Mouse (Mus musculus) CH12.LX (cell line): ENCODE data around the gene Gm17332. TPM values are rescaled to one million over a fixed set of nuclear protein-coding genes. Genes with fewer than 3 reads are reported as not detected.

Experiments used
- DNase-seq: peaks from one replicate; pipeline ENCODE4 v3.0.0-alpha.2; 2013; ENCODE audit errors: extremely low read depth
- H3K27ac ChIP-seq: 2 replicates; pipeline ENCODE4 v1.5.1; 2012; ENCODE audit warnings: low read depth, mild to moderate bottlenecking, control low read depth, moderate library complexity; ENCODE audit not compliant: insufficient read depth
- H3K27me3 ChIP-seq: replicated peaks from 2 replicates; pipeline ENCODE3; 2012; ENCODE audit warnings: inconsistent platforms
- H3K36me3 ChIP-seq, 2 experiments: replicated peaks in 1 of 2; 2 replicates each; pipeline versions ENCODE3 to v1.6.1; 2012; ENCODE audit warnings: inconsistent platforms in 1 of 2, low read length in 1 of 2, mild to moderate bottlenecking in 1 of 2, mixed read lengths in 1 of 2, moderate library complexity in 1 of 2; ENCODE audit not compliant: control insufficient read depth in 1 of 2, insufficient read depth in 1 of 2
- H3K4me1 ChIP-seq, 2 experiments: 2 replicates each; pipeline ENCODE4 v1.6.1; 2012; ENCODE audit warnings: inconsistent platforms in 1 of 2, moderate library complexity in 1 of 2; ENCODE audit not compliant: insufficient read depth in 2 of 2, control insufficient read depth in 1 of 2
- H3K4me2 ChIP-seq: 2 replicates; pipeline ENCODE4 v1.6.1; 2012; ENCODE audit warnings: low read depth, mild to moderate bottlenecking, control low read depth; ENCODE audit not compliant: poor library complexity, insufficient read depth, severe bottlenecking
- H3K4me3 ChIP-seq, 3 experiments: fragments of 150-350 bp in 1 of 3; sonication (generic) in 1 of 3; replicated peaks in 1 of 3; 2 replicates each; pipeline versions ENCODE3 to v1.5.1; 2011 to 2012; ENCODE audit warnings: low read depth in 2 of 3, low read length in 2 of 3, mild to moderate bottlenecking in 2 of 3, moderate library complexity in 2 of 3, control low read depth in 1 of 3, improper control_type of control experiment in 1 of 3, inconsistent platforms in 1 of 3, mixed read lengths in 1 of 3; ENCODE audit not compliant: poor library complexity in 1 of 3
- H3K79me2 ChIP-seq: replicated peaks from 2 replicates; pipeline ENCODE4 v1.6.1; 2012; ENCODE audit warnings: mild to moderate bottlenecking, moderate library complexity; ENCODE audit not compliant: control insufficient read depth, poor library complexity, insufficient read depth, severe bottlenecking; ENCODE audit errors: extremely low read depth
- H3K9ac ChIP-seq: 2 replicates; pipeline ENCODE4 v1.6.1; 2012; ENCODE audit warnings: low read depth, mild to moderate bottlenecking, control low read depth, moderate library complexity; ENCODE audit not compliant: insufficient read depth
- H3K9me3 ChIP-seq: replicated peaks from 2 replicates; pipeline ENCODE3; 2012; ENCODE audit warnings: low read length, inconsistent platforms, mixed read lengths
- BHLHE40 ChIP-seq: IDR thresholded peaks from 2 replicates; pipeline ENCODE4 v1.6.1; 2011; ENCODE audit warnings: mild to moderate bottlenecking, low read depth, low read length, improper control_type of control experiment
- CTCF ChIP-seq, 2 experiments: IDR thresholded peaks in 1 of 2; conservative IDR thresholded peaks in 1 of 2; 2 replicates each; pipeline ENCODE4 v1.5.1; 2011 to 2012; ENCODE audit warnings: low read depth in 2 of 2, low read length in 2 of 2, improper control_type of control experiment in 1 of 2, inconsistent platforms in 1 of 2, mild to moderate bottlenecking in 1 of 2, moderate library complexity in 1 of 2
- E2F4 ChIP-seq: IDR thresholded peaks from 2 replicates; pipeline ENCODE4 v1.6.1; 2011; ENCODE audit warnings: low read depth, low read length, improper control_type of control experiment; ENCODE audit not compliant: insufficient replicate concordance
- ELF1 ChIP-seq: IDR thresholded peaks from 2 replicates; pipeline ENCODE4 v1.6.1; 2014; ENCODE audit warnings: low read depth, mild to moderate bottlenecking, inconsistent platforms, low read length, improper control_type of control experiment
- EP300 ChIP-seq: IDR thresholded peaks from 2 replicates; pipeline ENCODE4 v1.6.1; 2011; ENCODE audit warnings: low read length, improper control_type of control experiment
- GABPA ChIP-seq: IDR thresholded peaks from 2 replicates; pipeline ENCODE4 v1.6.1; 2012; ENCODE audit warnings: low read depth, low read length, improper control_type of control experiment, inconsistent platforms; ENCODE audit not compliant: insufficient replicate concordance
- HCFC1 ChIP-seq: IDR thresholded peaks from 2 replicates; pipeline ENCODE4 v1.6.1; 2012; ENCODE audit warnings: low read depth, mild to moderate bottlenecking, inconsistent platforms, low read length, improper control_type of control experiment
- IRF4 ChIP-seq: IDR thresholded peaks from 2 replicates; pipeline ENCODE4 v1.6.1; 2014; ENCODE audit warnings: low read depth, mild to moderate bottlenecking, inconsistent platforms, low read length, improper control_type of control experiment
- JUND ChIP-seq: conservative IDR thresholded peaks from 2 replicates; pipeline ENCODE4 v1.6.1; 2011; ENCODE audit warnings: low read depth, low read length, improper control_type of control experiment
- MAX ChIP-seq: IDR thresholded peaks from 2 replicates; pipeline ENCODE4 v1.6.1; 2011; ENCODE audit warnings: low read length, improper control_type of control experiment
- MAZ ChIP-seq: IDR thresholded peaks from 2 replicates; pipeline ENCODE4 v1.6.1; 2012; ENCODE audit warnings: low read depth, mild to moderate bottlenecking, inconsistent platforms, low read length, improper control_type of control experiment, moderate library complexity
- MEF2A ChIP-seq: IDR thresholded peaks from 2 replicates; pipeline ENCODE4 v1.6.1; 2014; ENCODE audit warnings: low read depth, mild to moderate bottlenecking, inconsistent platforms, low read length, improper control_type of control experiment, borderline replicate concordance
- MXI1 ChIP-seq: IDR thresholded peaks from 2 replicates; pipeline ENCODE4 v1.6.1; 2011; ENCODE audit warnings: mild to moderate bottlenecking, low read depth, low read length, improper control_type of control experiment
- MYC ChIP-seq: IDR thresholded peaks from 2 replicates; pipeline ENCODE4 v1.6.1; 2011; ENCODE audit warnings: low read depth, mild to moderate bottlenecking, improper control_type of control experiment, low read length
- NRF1 ChIP-seq: IDR thresholded peaks from 2 replicates; pipeline ENCODE4 v1.6.1; 2014; ENCODE audit warnings: low read depth, mild to moderate bottlenecking, inconsistent platforms, low read length, improper control_type of control experiment, moderate library complexity
- PAX5 ChIP-seq: IDR thresholded peaks from 2 replicates; pipeline ENCODE4 v1.6.1; 2012; ENCODE audit warnings: low read length, inconsistent platforms, mixed read lengths
- POLR2A ChIP-seq: IDR thresholded peaks from 2 replicates; pipeline ENCODE4 v1.6.1; 2011; ENCODE audit warnings: low read depth, mild to moderate bottlenecking, improper control_type of control experiment, low read length
- SIN3A ChIP-seq: IDR thresholded peaks from 2 replicates; pipeline ENCODE4 v1.6.1; 2012; ENCODE audit warnings: low read length, improper control_type of control experiment, inconsistent platforms
- TCF12 ChIP-seq: IDR thresholded peaks from 2 replicates; pipeline ENCODE4 v1.6.1; 2014; ENCODE audit warnings: low read depth, mild to moderate bottlenecking, inconsistent platforms, low read length, improper control_type of control experiment
- USF1 ChIP-seq: IDR thresholded peaks from 2 replicates; pipeline ENCODE4 v1.6.1; 2014; ENCODE audit warnings: low read depth, mild to moderate bottlenecking, inconsistent platforms, low read length, improper control_type of control experiment
- USF2 ChIP-seq: conservative IDR thresholded peaks from 2 replicates; pipeline ENCODE4 v1.6.1; 2011; ENCODE audit warnings: low read depth, low read length, improper control_type of control experiment
- ZC3H11A ChIP-seq: IDR thresholded peaks from 2 replicates; pipeline ENCODE4 v1.6.1; 2012; ENCODE audit warnings: low read depth, mild to moderate bottlenecking, inconsistent platforms, low read length, improper control_type of control experiment
- ZKSCAN1 ChIP-seq: IDR thresholded peaks from 2 replicates; pipeline ENCODE4 v1.6.1; 2012; ENCODE audit warnings: low read depth, inconsistent platforms, low read length, improper control_type of control experiment, borderline replicate concordance
- ZNF384 ChIP-seq: IDR thresholded peaks from 2 replicates; pipeline ENCODE4 v1.6.1; 2012; ENCODE audit warnings: low read depth, low read length, improper control_type of control experiment, inconsistent platforms
- dilution Hi-C: fragments of 300-500 bp; cut with MboI; formaldehyde crosslinking; loops from 2 replicates; pipeline ENCODE4 v1.14.3; 2020; ENCODE audit warnings: low sequenced_read_pairs; ENCODE audit not compliant: extremely low pct_unique_long_range_greater_than_20kb, extremely low pct_ligation_motif_present
- in situ Hi-C: fragments of 300-500 bp; cut with MboI; formaldehyde crosslinking; loops from 3 replicates; pipeline ENCODE4 v1.14.3; 2019; ENCODE audit warnings: low sequenced_read_pairs, low pct_ligation_motif_present, low pct_unique_long_range_greater_than_20kb, mixed read lengths
- polyA plus RNA-seq: library from polyadenylated mRNA; unstranded; fragments of >175 nt; gene quantifications from 2 replicates; pipeline ENCODE4 v1.2.1, GENCODE M21; 2012; ENCODE audit warnings: low read depth; ENCODE audit not compliant: insufficient read length
- total RNA-seq, 2 experiments: library from RNA; depleted of rRNA; stranded (reverse); fragments of 300-350 nt in 1 of 2; fragments of >200 nt in 1 of 2; gene quantifications; 2 replicates each; pipeline ENCODE4 v1.2.3; 2012 to 2014

The Gm17332 gene
- total RNA-seq (2012; rRNA removed) = not detected in 2 replicates
- not detected in 2 replicates for total RNA-seq (2014; rRNA removed)
- polyA plus RNA-seq = not detected in 2 replicates

DNA sequence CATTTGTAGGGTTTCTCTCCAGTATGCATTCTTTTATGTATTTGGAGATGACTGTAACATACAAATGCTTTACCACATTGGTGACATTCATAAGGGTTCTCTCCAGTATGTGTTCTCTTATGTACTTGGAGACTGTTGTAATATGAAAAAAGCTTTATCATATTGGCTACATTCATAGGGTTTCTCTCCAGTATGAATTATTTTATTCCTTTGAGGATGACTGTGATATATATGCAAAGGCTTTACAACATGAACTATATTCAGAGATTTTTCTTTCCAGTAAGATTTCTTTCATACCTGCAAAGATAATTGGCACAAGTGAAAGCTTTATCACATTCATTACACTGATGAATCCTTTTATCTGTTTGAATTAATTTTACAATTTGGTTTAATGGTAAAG lies at the start of gene Gm17332:
TSS of gene Gm17332 (minus strand) at position 101 of the 400 bp plus-strand sequence.
- H3K27me3 ChIP-seq = no peaks in the 10 kb centered on the region
- TF ChIP-seq PAX5 (no peak), TCF12 (no peak), MEF2A (no peak), EP300 (no peak), GABPA (no peak), MAX (no peak), SIN3A (no peak), BHLHE40 (no peak)

GRCm38 (mm10) chr11:31229966-31230365 lies 47.7 kb upstream of the Gm17332 start:
- Histone ChIP-seq H3K27ac (no peak overlapping the region), H3K79me2 (no peaks in the 10 kb centered on the region), H3K9me3 (no peaks in the 10 kb centered on the region), H3K4me2 (no peak overlapping the region)
- dilution Hi-C loops (no loop called here), in situ Hi-C loops (no loop called here)
- no peak for DNase-seq
- TF ChIP-seq CTCF (conservative IDR thresholded peaks at IDR 0.05 in 1 of 2, IDR thresholded peaks at IDR 0.05 in 1 of 2; ENCODE audit: low read depth in 2 of 2, low read length in 2 of 2) (no peak), USF2 (no peak), ZKSCAN1 (no peak), MXI1 (no peak), ZNF384 (no peak), MYC (no peak), POLR2A (no peak), HCFC1 (no peak), USF1 (no peak), NRF1 (no peak), JUND (no peak), ELF1 (no peak), MAZ (no peak), E2F4 (no peak), IRF4 (no peak), GABPA (no peak), ZC3H11A (no peak), BHLHE40 (no peak)
- TF ChIP-seq, all 38 proteins: peak for 0
- no peak overlapping the region for H3K9ac ChIP-seq
- H3K4me3 ChIP-seq = no peak overlapping the region
- no peaks in the 10 kb centered on the region for H3K4me1 ChIP-seq
- H3K27me3 ChIP-seq = no peaks in the 10 kb centered on the region
- no peaks in the 10 kb centered on the region for H3K36me3 ChIP-seq

More for the DNA sequence above, at the start of gene Gm17332:
- H3K4me3 ChIP-seq = no peak within 1 kb of the TSS
- dilution Hi-C loops (no loop called here), in situ Hi-C loops (no loop called here)
- DNase-seq = no peak
- no peak within 1 kb of the TSS for H3K27ac ChIP-seq
- no peak within 1 kb of the TSS for H3K9ac ChIP-seq
- peaks cover 10% of the 10 kb centered on the region for H3K9me3 ChIP-seq
- H3K36me3 ChIP-seq = no peaks in the 10 kb centered on the region
- H3K4me1 ChIP-seq = no peaks in the 10 kb centered on the region
- H3K79me2 ChIP-seq = no peaks in the 10 kb centered on the region
- no peak within 1 kb of the TSS for H3K4me2 ChIP-seq
